Mouse (Mus musculus) small intestine, adult 10 weeks (tissue): ENCODE results near the gene Gm8281. TPM values are rescaled to one million over a fixed set of nuclear protein-coding genes. Genes with fewer than 3 reads are reported as not detected.

Source experiments
- polyA plus RNA-seq: library from polyadenylated mRNA; stranded (reverse); fragments of 350-450 nt; fragmentation: Illumina TruSeq; extraction: RNeasy Lipid Tissue Mini Kit (QIAGEN cat#74804); gene quantifications from one replicate; pipeline ENCODE4 v1.2.3, GENCODE M21; 2014; ENCODE audit warnings: low replicate concordance

The Gm8281 gene
- polyA plus RNA-seq = 1.8 TPM

DNA sequence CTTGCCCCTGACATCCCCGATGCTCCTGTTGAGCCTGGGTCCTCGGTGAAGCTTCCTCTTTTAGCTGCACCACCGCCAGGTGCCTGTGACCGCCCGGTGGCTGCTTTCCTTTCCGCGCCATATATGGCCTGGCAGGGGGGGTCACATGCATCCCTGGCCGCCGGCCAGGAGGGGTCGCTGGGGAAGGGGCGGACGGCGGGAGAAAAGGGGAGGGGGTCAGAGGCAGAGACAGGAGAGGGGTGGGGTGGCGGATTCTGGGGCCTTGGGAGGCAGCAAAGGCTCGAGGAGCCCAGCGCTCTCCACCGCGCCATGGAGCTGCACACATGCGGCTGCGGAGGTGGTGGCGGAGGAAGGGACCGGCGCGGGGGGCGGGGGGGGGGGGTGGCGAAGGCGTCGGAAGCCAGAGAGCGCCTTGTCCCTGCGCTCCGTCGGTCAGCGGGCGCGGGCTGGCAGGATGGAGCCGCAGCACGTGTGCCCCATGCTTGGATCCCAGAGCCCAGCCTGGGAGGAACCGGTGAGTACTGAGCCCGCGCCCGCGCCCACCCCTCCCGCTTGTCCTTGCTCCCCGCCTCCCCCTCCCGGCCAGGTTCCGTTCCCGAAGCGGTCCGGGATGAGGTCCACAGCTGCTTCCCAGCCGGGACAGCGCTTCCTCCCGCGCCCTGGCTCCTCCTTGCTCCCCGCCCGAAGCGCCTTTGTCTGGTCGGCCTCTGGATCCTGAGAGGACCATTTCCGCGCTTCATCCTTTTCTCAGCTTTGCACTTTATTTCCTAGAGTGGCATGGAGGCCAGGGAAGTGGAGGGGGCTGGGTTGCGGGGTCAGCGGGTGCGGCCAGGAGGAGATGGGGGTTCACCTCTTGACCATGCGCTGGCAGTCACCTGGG lies at the start of gene Gm8281:
Gene Gm8281, plus strand, starts transcription at position 430 of the 880 bp plus-strand sequence.

DNA sequence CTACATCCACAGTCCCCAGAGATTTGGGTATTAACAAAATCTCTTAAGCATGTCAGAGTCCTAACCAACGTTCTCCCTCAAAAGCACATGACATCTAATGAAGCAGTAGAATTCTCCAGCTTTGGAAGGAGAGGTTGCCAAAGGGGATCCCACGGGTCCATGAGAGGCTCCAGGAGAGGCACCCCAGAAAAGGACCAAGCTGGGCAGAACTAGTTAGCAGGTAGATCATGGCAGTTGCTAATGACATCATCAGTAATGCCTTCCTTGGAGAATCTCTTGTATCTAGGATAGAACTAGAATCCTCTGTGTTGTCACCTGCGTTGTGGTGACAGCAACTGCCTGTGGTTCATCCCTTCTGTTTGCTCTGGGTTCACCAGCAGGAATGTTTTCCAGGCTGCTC lies 20.5 kb upstream of the Gm8281 start, which contains the start of gene 4930555G01Rik:
Gene 4930555G01Rik, plus strand, starts transcription at position 301 of the 400 bp plus-strand sequence.

DNA sequence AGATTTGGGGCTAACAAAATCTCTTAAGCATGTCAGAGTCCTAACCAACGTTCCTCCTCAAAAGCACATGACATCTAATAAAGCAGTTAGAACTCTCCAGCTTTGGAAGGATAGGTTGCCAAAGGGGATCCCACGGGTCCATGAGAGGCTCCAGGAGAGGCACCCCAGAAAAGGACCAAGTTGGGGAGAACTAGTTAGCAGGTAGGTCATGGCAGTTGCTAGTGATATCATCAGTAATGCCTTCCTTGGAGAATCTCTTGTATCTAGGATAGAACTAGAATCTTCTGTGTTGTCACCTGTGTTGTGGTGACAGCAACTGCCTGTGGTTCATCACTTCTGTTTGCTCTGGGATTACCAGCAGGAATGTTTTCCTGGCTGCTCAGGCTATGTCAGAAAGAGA lies 60.4 kb downstream of the Gm8281 start, which contains the start of gene Gm8279:
Gene Gm8279, plus strand, starts transcription at position 301 of the 400 bp plus-strand sequence.

Other genes with a start within 250 kb of the Gm8281 start
- not detected for gene Gm3269, start 232.9 kb upstream of the Gm8281 start, polyA plus RNA-seq
- gene Gm3264, start 215.5 kb upstream of the Gm8281 start, polyA plus RNA-seq = 0.59 TPM
- 0.74 TPM for gene Gm3278, start 178.6 kb upstream of the Gm8281 start, polyA plus RNA-seq
- not detected for gene Gm8297, start 87.1 kb upstream of the Gm8281 start, polyA plus RNA-seq
- gene Gm3298, start 55.1 kb upstream of the Gm8281 start, polyA plus RNA-seq = not detected
- not detected for gene 4930555G01Rik, start 20.4 kb upstream of the Gm8281 start, polyA plus RNA-seq
- gene Gm8279, start 60.5 kb downstream of the Gm8281 start, polyA plus RNA-seq = not detected
- gene Gm3317, start 93.5 kb downstream of the Gm8281 start, polyA plus RNA-seq = not detected
- not detected for gene Gm8271, start 114.8 kb downstream of the Gm8281 start, polyA plus RNA-seq
- gene Gm3526, start 189.5 kb downstream of the Gm8281 start, polyA plus RNA-seq = not detected